Mouse (Mus musculus): Measurements from ENCODE around the gene Hexim2. TPM values are rescaled to one million over a fixed set of nuclear protein-coding genes. Genes with fewer than 3 reads are reported as not detected.

The Hexim2 gene
- polyA plus RNA-seq, 1 experiment from 2014 or later: 18.8 TPM

GRCm38 (mm10) chr11:103172392-103173040 lies 40.3 kb downstream of the Hexim2 start:
- H3K9me3 ChIP-seq: no peaks in the 10 kb centered on the region
- H3K36me3 ChIP-seq: no peaks in the 10 kb centered on the region
- peaks cover 31% of the 10 kb centered on the region for H3K4me1 ChIP-seq (replicated peaks)
- WGBS: 69% methylated on average over 6 of the region's 6 CpGs
- H3K27ac ChIP-seq: no peak overlapping the region
- H3K9ac ChIP-seq (replicated peaks): no peak overlapping the region
- ATAC-seq: no peak
- H3K27me3 ChIP-seq: peaks cover 52% of the 10 kb centered on the region
- H3K4me3 ChIP-seq (replicated peaks): peak overlapping the region; percentile 68
- peak overlapping the region; percentile 85 for H3K4me2 ChIP-seq (replicated peaks)

DNA sequence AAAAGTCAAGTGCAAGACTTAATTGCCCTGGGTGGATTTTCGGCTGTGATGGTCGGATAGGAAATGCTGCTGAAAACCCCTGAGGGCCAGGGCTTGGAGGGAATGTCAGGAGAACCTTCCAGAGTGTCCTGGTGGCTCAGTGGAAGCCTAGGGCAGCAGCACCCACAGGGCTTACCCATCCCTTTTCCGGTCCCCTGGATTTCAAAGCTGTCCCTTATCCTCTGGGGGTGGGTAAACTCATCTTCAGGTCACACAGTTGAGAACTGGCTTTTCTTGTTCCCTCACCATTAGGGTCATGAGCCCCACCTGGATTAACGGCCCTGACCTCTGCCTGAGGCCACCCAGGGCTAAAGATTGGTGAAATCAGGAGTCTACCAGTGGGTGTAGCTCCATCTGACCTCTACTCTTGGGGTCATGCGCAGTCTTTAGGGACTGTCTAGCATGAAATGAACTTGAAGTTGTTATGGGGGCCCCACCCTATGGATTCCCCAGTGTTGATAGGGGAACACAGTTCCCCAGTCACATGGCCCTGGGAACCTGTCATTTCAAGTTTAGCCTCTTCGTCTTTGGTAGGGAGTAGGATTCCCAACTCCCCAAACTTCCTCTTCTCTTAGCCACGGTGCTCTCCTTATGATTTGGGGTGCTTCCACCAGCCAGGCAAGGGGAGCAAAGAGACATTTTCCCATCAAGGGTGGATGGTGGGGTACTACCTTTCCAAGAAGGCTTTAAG lies 41.0 kb downstream of the Hexim2 start:
- no peak overlapping the region for H3K9ac ChIP-seq (replicated peaks)
- H3K4me1 ChIP-seq (replicated peaks): peaks cover 31% of the 10 kb centered on the region
- WGBS: 88% methylated on average over 7 of the region's 7 CpGs
- no peak overlapping the region for H3K27ac ChIP-seq
- H3K4me2 ChIP-seq (replicated peaks): no peak overlapping the region
- ATAC-seq: no peak
- H3K36me3 ChIP-seq: no peaks in the 10 kb centered on the region
- peaks cover 52% of the 10 kb centered on the region for H3K27me3 ChIP-seq
- H3K4me3 ChIP-seq (replicated peaks): no peak overlapping the region
- no peaks in the 10 kb centered on the region for H3K9me3 ChIP-seq

DNA sequence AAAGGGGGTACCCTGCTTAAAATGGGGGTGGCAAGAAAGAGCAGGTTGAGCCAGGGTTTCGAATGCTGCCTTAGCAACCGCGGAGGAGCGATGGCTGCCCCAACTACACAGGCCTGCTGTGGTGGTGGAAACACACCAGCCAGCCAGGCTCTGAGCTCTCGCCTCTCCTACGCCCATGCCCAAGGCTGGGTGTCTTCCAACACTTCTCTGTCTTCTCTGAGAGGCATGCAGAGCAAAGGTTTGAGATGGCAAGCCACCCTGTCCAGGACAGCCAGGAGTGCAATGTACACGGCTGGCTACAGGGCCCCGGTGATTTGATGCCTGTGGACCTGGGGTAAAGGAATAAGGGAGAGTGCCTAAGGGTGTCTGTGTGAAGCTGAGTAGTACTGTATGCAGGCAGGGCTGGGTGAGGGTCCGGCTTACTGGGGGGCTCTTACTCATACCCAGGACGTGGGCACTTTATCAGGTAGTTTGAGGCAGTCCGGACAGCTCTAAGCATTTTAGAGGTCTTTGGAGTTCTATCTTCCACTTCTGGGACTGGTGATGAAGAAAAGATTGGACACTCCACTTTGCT lies 41.6 kb downstream of the Hexim2 start:
- Histone ChIP-seq H3K27me3 (peaks cover 52% of the 10 kb centered on the region), H3K27ac (no peak overlapping the region), H3K4me2 (replicated peaks) (no peak overlapping the region), H3K4me1 (replicated peaks) (peaks cover 31% of the 10 kb centered on the region), H3K36me3 (no peaks in the 10 kb centered on the region), H3K9me3 (no peaks in the 10 kb centered on the region), H3K4me3 (replicated peaks) (no peak overlapping the region), H3K9ac (replicated peaks) (no peak overlapping the region)
- 93% methylated on average over 11 of the region's 11 CpGs for WGBS
- no peak for ATAC-seq

- peaks cover 47% of the 10 kb centered on the region for H3K27me3 ChIP-seq
- H3K36me3 ChIP-seq: no peaks in the 10 kb centered on the region
- no peak overlapping the region for H3K4me2 ChIP-seq (replicated peaks)
- H3K4me3 ChIP-seq (replicated peaks): no peak overlapping the region
- H3K9me3 ChIP-seq: no peaks in the 10 kb centered on the region
- no peak overlapping the region for H3K27ac ChIP-seq
- 81% methylated on average over 5 of the region's 5 CpGs for WGBS
- ATAC-seq: no peak
- peaks cover 31% of the 10 kb centered on the region for H3K4me1 ChIP-seq (replicated peaks)
- no peak overlapping the region for H3K9ac ChIP-seq (replicated peaks)
Observed at GRCm38 (mm10) chr11:103174411-103174832, 42.2 kb downstream of the Hexim2 start.

- H3K36me3 ChIP-seq: no peaks in the 10 kb centered on the region
- H3K9me3 ChIP-seq: no peaks in the 10 kb centered on the region
- H3K4me2 ChIP-seq (replicated peaks): no peak overlapping the region
- no peak overlapping the region for H3K9ac ChIP-seq (replicated peaks)
- 69% methylated on average over 8 of the region's 8 CpGs for WGBS
- no peak for ATAC-seq
- no peak overlapping the region for H3K4me3 ChIP-seq (replicated peaks)
- H3K27ac ChIP-seq: no peak overlapping the region
- H3K4me1 ChIP-seq (replicated peaks): peaks cover 31% of the 10 kb centered on the region
- peaks cover 43% of the 10 kb centered on the region for H3K27me3 ChIP-seq
Observed at GRCm38 (mm10) chr11:103174891-103175391, 42.7 kb downstream of the Hexim2 start.

GRCm38 (mm10) chr11:103175688-103176442 lies 43.6 kb downstream of the Hexim2 start:
- 81% methylated on average over 14 of the region's 14 CpGs for WGBS
- Histone ChIP-seq H3K9ac (replicated peaks) (no peak overlapping the region), H3K27ac (no peak overlapping the region), H3K4me1 (replicated peaks) (peaks cover 24% of the 10 kb centered on the region; the same call in 1 of the 2 replicates), H3K9me3 (no peaks in the 10 kb centered on the region), H3K4me2 (replicated peaks) (no peak overlapping the region), H3K4me3 (replicated peaks) (no peak overlapping the region), H3K27me3 (peaks cover 34% of the 10 kb centered on the region), H3K36me3 (no peaks in the 10 kb centered on the region)
- ATAC-seq: no peak

DNA sequence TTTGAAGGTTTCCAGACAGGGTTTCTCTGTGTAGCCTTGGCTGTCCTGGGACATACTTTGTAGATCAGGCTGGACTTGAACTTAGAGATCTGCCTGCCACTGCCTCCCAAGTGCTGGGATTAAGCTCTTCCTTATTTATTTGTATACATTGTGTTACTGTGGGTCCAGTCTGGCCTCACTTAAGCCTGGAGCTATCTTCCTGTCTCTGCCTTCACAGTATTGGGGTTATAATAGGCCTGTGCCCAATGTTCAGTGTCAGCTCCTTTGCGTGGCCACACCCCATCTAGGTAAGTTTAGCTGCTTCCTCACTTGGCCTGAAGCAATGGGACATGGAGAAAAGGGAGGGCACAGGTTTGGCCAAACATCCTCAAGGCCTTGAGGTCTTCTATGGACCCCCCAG lies 44.3 kb downstream of the Hexim2 start:
- Histone ChIP-seq H3K4me1 (replicated peaks) (peaks cover 19% of the 10 kb centered on the region; the same call in 1 of the 2 replicates), H3K9me3 (no peaks in the 10 kb centered on the region), H3K36me3 (no peaks in the 10 kb centered on the region), H3K4me2 (replicated peaks) (no peak overlapping the region), H3K27ac (no peak overlapping the region), H3K27me3 (peaks cover 28% of the 10 kb centered on the region), H3K9ac (replicated peaks) (no peak overlapping the region), H3K4me3 (replicated peaks) (no peak overlapping the region)
- WGBS: 96% methylated on average over 1 of the region's 1 CpGs
- no peak for ATAC-seq

GRCm38 (mm10) chr11:103177216-103177615 lies 45.0 kb downstream of the Hexim2 start:
- Histone ChIP-seq H3K9ac (replicated peaks) (no peak overlapping the region), H3K4me2 (replicated peaks) (no peak overlapping the region), H3K27me3 (peaks cover 21% of the 10 kb centered on the region), H3K36me3 (no peaks in the 10 kb centered on the region), H3K9me3 (no peaks in the 10 kb centered on the region), H3K4me3 (replicated peaks) (no peak overlapping the region), H3K4me1 (replicated peaks) (peaks cover 12% of the 10 kb centered on the region; the same call in 1 of the 2 replicates), H3K27ac (no peak overlapping the region)
- WGBS: 80% methylated on average over 5 of the region's 5 CpGs
- no peak for ATAC-seq

- no peak for ATAC-seq
- H3K4me1 ChIP-seq (replicated peaks): 0 out of 2 replicates have a peak, but pooled peaks cover 6% of the 10 kb centered on the region
- no peak overlapping the region for H3K9ac ChIP-seq (replicated peaks)
- peaks cover 17% of the 10 kb centered on the region for H3K27me3 ChIP-seq
- H3K9me3 ChIP-seq: no peaks in the 10 kb centered on the region
- no peaks in the 10 kb centered on the region for H3K36me3 ChIP-seq
- no peak overlapping the region for H3K27ac ChIP-seq
- H3K4me3 ChIP-seq (replicated peaks): no peak overlapping the region
- H3K4me2 ChIP-seq (replicated peaks): no peak overlapping the region
- WGBS: 84% methylated on average over 15 of the region's 15 CpGs
Observed at GRCm38 (mm10) chr11:103177815-103178485, 45.7 kb downstream of the Hexim2 start.

DNA sequence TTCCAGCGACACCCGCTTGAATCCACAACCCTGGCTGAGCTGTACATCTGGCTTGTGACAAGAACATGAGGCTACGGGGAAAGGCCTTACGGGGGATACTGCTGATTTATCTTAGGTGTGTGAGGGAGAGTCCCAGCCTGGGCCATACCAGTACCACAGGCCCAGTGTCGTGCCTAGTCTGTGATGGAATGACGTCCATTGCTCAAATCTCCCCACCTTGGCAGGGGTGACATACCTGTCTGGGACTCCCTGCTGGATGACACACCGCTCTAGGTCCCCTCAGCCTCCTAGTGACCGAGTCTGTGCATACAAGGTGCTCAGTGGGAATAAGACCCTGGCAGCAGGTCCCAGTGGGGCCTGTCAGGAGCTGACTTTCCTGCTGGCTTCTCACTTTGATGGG lies 46.5 kb downstream of the Hexim2 start:
- no peak overlapping the region for H3K27ac ChIP-seq
- peaks cover 9% of the 10 kb centered on the region for H3K27me3 ChIP-seq
- 0 out of 2 replicates have a peak, but pooled peaks cover 6% of the 10 kb centered on the region for H3K4me1 ChIP-seq (replicated peaks)
- no peak for ATAC-seq
- WGBS: 86% methylated on average over 8 of the region's 8 CpGs
- no peak overlapping the region for H3K4me2 ChIP-seq (replicated peaks)
- no peaks in the 10 kb centered on the region for H3K36me3 ChIP-seq
- no peak overlapping the region for H3K4me3 ChIP-seq (replicated peaks)
- H3K9me3 ChIP-seq: no peaks in the 10 kb centered on the region
- no peak overlapping the region for H3K9ac ChIP-seq (replicated peaks)

DNA sequence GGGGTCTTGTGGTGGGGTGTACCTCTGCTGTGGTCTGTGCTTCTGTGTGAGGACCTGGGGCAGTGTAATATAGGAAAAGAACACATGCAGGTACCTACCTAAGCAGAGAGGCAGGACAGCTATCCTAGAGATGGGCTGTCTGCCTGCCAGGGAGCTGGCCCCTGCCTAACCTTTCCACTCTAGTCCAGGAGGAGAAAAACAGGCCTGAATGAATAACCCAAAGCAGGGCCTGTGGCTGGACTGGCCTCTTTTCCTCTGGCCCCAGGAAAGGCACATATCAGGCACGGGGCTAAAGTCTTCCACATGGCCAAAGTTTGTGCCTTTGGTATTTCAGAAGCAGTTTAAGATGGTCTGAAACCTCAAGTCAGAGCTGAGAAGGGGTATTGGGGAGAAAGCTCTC lies 48.2 kb downstream of the Hexim2 start:
- H3K9ac ChIP-seq (replicated peaks): no peak overlapping the region
- ATAC-seq: no peak
- H3K4me2 ChIP-seq (replicated peaks): no peak overlapping the region
- H3K36me3 ChIP-seq: no peaks in the 10 kb centered on the region
- peaks cover 3% of the 10 kb centered on the region for H3K27me3 ChIP-seq
- H3K9me3 ChIP-seq: no peaks in the 10 kb centered on the region
- H3K4me3 ChIP-seq (replicated peaks): no peak overlapping the region
- H3K27ac ChIP-seq: no peak overlapping the region
- H3K4me1 ChIP-seq (replicated peaks): no peaks in the 10 kb centered on the region
- WGBS: 50% methylated on average over 1 of the region's 1 CpGs

All from midbrain, embryonic 13.5 days (tissue).